Mouse (Mus musculus) monocyte, adult 2 months (primary cell): ENCODE measurements at regions not wholly inside any gene's neighbourhood (a gene's known extent, or its start where the extent isn't known, plus 50 kb on each side); places are given as distances from the start of the nearest gene placed in this dataset.

ENCODE experiments used
- DNase-seq, 2 experiments: peaks; one replicate each; pipeline ENCODE4 v3.0.0; 2022; ENCODE audit warnings: low spot score in 2 of 2, low read depth in 1 of 2

- no peak for DNase-seq
Observed at GRCm38 (mm10) chr2:128515701-128516100, 75.3 kb upstream of the Spdye4c start.

GRCm38 (mm10) chr2:128516694-128517093 is 74.3 kb upstream of the Spdye4c start:
- no peak for DNase-seq

GRCm38 (mm10) chr2:128518142-128518541 is 72.9 kb upstream of the Spdye4c start:
- no peak for DNase-seq

- no peak for DNase-seq
Observed at GRCm38 (mm10) chr2:128521701-128522443, 69.1 kb upstream of the Spdye4c start.

- no peak for DNase-seq
Observed at GRCm38 (mm10) chr2:128523425-128524108, 67.4 kb upstream of the Spdye4c start.

- no peak for DNase-seq
Observed at GRCm38 (mm10) chr2:128526100-128526499, 64.9 kb upstream of the Spdye4c start.

- no peak for DNase-seq
Observed at GRCm38 (mm10) chr2:128526883-128527344, 64.1 kb upstream of the Spdye4c start.

GRCm38 (mm10) chr2:128536294-128536693 is 54.7 kb upstream of the Spdye4c start:
- DNase-seq = no peak

GRCm38 (mm10) chr2:128537425-128537824 is 53.6 kb upstream of the Spdye4c start:
- DNase-seq = no peak

- DNase-seq = no peak
Observed at GRCm38 (mm10) chr2:128538736-128539135, 52.3 kb upstream of the Spdye4c start.
